14 mouse cellular contexts compared by ENCODE assay signal in the genomic region with DNA sequence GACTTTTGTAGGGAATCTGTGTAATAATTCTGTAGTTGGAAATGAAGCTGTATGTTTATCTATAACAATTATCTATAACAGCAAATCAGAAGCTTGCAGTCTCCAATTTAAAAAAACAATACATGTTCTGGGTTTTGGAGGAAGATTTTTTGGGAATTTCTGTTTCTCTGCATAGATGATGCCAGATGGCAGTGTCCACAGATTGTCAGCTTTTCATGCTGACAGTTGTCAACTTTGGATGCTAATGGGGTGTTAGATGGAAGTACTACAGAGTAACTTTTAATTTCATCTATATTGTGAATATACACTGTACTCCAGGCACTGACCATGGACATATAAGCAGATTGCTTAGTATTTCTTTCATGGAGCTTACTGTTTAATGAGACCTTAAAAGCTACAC.
A peak's percentile ranks its signal among the peaks of the same experiment; 100 is the strongest.
DNase-seq lines count a peak whose midpoint lies in the region.
"Had no signal": no experiment of that assay in that cellular context is flagged by ENCODE, and none has a peak within 500 bp of the region (broad histone marks: within the 10 kb centered on the region; RNA-seq: fewer than 3 reads in every experiment).

No protein-coding gene starts in this region.

- DNase-seq in layer of hippocampus, adult 11-12 months (ENCODE audit: low spot score): peak; percentile 25
- no peak for DNase-seq in layer of hippocampus, postnatal 25 days (ENCODE audit: extremely low spot score in 1 of 2, low spot score in 1 of 2)
- peak; percentile 9 for DNase-seq in right cerebral cortex, adult 18-20 months
- no peak for DNase-seq in right cerebral cortex, postnatal 4 days
- peak; percentile 56 for DNase-seq in layer of hippocampus, adult 9-11 months
- no peak for DNase-seq in lung, postnatal 36 days
- DNase-seq: adrenal gland, adult 8-10 months; adrenal gland, postnatal 36 days; cerebellum, adult 11-12 months; cerebellum, adult 9-10 months; cerebellum, postnatal 25 days; gastrocnemius, postnatal 14 days; heart, adult 2 months; heart, postnatal 14 days had no signal

Comparison
In these comparisons a context has a peak if more than half of its experiments do, and no peak if none do; other contexts are left out.
1. DNase-seq: peak in layer of hippocampus, adult 11-12 months (single experiment), right cerebral cortex, adult 18-20 months (single experiment) and layer of hippocampus, adult 9-11 months (single experiment); none in layer of hippocampus, postnatal 25 days (0 of 2), right cerebral cortex, postnatal 4 days (single experiment) and lung, postnatal 36 days (single experiment).